Mouse (Mus musculus) liver, embryonic 14.5 days (tissue): ENCODE measurements around the gene 1500011B03Rik.
"Not testable (repeated sequence)": the region's sequence is repeated elsewhere in the genome, so short reads cannot be mapped to it uniquely, and the experiment has no call there.

ENCODE experiments used
- CTCF ChIP-seq: IDR thresholded peaks from 2 replicates; pipeline ENCODE4 v1.5.1; 2016; ENCODE audit warnings: antibody characterized with exemption, low read depth, control low read depth
- EP300 ChIP-seq: IDR thresholded peaks from 2 replicates; pipeline ENCODE4 v1.6.1; 2016; ENCODE audit warnings: antibody characterized with exemption, low read depth

- not testable (repeated sequence) for TF ChIP-seq CTCF, EP300
Measured at GRCm38 (mm10) chr5:114844371-114844770, 21.1 kb upstream of the 1500011B03Rik start.
